Mouse (Mus musculus) skeletal muscle tissue, adult 2 months (tissue): ENCODE results near the gene Olfr572.

ENCODE experiments used
- DNase-seq: peaks from one replicate; pipeline ENCODE4 v3.0.0-alpha.2; 2012; ENCODE audit warnings: low read depth, low spot score

Gene Olfr572

DNA sequence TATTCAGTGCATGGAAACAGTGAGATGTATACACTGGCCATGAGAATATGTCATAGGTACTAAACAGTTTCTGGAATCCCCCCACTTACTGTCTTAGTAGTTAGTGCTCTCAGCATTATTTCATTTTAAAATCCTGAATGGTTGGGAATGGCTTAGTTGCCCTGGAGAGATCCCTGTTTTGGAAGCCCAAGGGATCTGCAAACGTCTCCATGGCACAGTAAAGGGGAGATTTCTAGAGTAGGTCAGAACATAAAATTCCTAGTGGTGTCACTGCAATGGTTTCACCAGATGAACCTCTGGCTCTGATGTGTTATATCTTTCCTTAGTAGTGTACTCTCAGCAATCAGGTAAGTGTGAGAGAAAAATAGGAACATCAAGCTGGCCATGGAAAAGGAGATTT is at the start of gene Olfr572:
Gene Olfr572 (plus strand): TSS at position 301 of the 400 bp plus-strand sequence.
- DNase-seq: no peak

DNA sequence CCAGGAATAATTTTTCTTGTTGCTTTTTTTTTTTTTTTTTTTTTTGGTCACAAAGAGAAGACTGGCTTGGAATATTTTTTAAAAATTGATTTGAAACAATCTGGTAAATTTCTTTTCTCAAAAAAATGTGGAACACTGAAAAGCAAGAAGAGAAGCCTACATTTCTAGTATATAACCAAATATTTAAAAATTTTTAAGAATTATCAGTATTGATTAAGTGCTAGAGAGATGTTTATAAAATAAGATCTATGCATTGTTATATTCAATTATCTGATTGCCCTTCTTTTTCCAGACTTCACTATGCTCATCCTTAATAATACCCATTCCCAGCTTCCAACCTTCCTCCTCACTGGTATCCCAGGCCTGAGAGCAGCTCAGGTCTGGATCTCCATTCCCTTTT is 47.4 kb upstream of the Olfr572 start, which contains the start of gene Olfr568:
Gene Olfr568 (plus strand): TSS at position 301 of the 400 bp plus-strand sequence.
- no peak for DNase-seq

DNA sequence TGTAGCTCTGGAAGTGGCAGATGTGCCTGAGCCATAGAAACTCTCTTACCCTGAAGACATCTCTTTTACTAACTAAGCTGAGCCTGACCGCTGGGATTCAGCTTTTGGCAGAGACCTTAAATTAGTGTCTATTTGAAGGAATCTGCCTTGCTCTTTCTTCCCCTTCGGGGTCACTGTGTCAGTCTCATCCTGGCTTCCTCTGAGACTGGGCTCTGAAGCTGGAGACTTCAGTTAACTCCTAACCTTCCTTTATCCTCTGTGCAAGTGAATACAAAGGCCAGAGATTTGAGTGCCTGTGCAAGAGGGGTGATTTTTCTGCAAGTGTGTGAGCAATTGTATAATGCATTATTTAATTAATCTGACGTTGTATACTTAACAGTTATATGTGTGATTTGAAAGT is 33.4 kb upstream of the Olfr572 start, which contains the start of gene Olfr569:
Gene Olfr569 (minus strand): TSS at position 101 of the 400 bp plus-strand sequence.
- no peak for DNase-seq

DNA sequence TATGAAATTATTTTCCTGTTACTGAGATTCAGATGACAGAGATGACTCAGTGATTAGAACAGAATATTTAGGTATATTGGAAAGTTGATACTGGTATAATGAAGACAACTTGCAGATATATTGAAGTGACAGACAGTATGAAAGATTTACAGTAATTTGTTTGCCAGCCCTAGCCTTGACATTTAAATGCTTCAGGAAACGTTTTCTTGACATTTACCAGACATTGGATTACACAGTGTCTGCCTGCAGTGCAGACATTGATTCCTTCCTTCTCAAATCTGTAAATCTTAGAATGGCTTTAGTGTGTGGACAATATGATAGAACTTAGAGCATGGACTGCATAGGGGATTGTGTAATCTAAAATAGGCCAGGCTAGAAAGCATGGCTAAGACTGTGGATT is 8.9 kb upstream of the Olfr572 start:
- no peak for DNase-seq

DNA sequence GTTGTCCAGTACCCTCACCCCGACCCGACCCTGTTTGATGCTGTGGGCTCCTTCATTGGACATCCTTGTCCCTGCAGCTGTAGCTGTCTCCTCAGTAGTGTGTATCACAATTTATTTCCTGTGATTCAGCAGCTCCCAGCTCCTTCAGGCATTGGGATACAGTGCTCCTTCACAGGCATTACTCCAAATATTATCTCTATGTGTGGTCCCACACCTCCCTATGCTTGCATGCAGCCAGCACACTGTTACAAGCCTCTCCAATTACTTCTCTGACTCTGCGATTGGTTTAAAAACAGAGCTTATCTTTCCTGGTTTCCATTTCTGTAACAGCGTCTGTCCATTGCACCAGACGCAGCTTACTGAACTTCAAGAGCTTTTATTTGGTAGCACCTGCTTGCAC is 7.8 kb upstream of the Olfr572 start:
- DNase-seq: no peak

DNA sequence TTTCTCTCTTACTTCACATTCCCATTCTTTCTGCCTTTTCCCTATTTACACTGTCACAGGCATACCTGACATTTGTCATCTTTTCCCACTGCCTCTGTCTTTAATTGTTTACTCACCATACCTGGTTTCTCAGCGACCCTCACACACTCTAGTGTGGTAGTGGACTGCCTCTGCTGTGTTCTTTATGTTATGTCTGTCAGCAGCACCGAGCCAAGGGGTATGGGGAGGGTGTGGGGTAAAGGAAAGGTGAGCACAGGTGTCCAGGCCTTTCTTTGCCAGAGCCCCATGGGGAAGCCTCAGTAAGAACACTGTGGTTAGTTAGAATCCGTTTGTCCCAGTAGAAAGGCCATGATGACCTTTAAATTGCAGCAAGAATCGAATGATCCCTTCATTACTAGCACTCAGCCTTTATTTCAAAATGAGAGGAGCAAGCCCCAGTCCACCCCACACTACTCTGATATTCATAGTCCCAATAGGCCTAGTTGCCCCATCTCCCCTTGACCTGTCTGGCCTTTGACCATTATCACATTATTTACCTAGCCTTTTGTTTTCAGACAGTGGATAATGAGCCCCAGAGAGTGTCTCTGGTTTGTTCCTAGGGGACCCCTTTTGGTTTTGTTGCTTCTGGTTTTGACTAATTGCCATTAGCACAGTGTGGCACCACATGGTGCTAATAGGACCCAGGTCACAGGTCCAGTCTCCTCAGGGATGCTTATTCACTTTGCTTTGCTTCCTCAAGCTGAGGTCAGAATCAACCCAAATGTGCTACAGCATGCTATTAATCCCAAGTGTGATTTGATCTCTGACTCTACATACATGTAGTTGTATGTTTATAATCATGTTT is 7.0 kb upstream of the Olfr572 start, which contains the start of gene Olfr571:
Gene Olfr571 (minus strand): TSS at position 505 of the 844 bp plus-strand sequence.
- no peak for DNase-seq

DNA sequence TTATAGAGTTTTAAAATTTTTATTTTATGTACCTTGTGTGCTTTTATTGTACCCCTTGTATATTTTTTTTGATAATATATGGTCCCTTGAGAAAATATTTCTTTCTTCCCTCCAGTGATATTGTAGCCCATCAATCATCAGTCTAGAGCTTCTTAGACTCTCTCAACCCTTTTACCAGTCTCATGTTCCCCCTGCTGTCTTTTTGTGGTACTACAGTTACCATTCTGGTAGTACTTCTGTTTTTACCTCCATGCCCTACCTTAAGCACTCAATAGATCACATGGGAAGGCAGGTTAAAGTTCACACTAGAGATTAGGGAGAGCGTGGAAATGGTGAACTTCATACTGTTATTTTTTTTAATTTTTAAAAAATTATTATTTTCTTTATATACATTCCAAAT is 4.6 kb upstream of the Olfr572 start:
- DNase-seq: peak; percentile 7

DNA sequence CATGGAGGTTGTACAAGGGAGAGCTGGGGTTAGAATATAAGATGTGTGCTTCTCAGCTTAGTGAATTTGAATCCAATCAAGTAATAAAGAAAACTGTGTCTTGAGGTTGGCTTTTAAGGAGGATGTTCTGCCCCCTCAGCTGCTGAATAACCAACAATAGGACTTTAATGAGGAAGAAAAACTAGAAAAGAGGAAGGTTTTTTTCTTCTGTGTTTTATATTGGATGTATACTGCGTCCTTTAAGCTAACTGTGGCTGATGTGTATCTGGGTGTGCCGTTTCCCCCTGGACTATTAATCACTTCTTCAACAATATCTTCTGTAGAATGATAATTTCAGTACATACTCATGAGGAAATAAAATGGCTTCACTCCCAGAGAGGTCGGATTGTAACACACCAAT is 2.9 kb downstream of the Olfr572 start:
- no peak for DNase-seq

DNA sequence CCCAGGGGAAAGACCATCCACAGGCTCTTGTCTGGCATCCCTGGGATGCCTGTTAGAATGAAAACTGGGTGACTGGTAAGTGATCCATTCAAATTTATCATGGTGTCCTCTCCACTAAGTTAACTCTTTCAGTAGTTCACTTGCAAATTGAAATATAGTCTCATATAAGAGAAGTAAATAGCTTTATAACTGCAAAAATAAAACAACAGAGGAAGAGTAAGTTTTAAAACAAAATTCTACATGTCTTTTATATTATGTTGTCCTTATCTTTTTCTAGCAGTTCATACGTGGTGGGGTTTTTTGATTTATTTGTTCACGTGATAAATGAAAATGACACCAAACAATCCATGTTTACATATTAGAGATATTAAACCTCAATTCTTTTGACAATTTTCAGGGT is 18.3 kb downstream of the Olfr572 start, which contains the start of gene Olfr573-ps1:
Gene Olfr573-ps1 (minus strand): TSS at position 101 of the 400 bp plus-strand sequence.
- DNase-seq: no peak

DNA sequence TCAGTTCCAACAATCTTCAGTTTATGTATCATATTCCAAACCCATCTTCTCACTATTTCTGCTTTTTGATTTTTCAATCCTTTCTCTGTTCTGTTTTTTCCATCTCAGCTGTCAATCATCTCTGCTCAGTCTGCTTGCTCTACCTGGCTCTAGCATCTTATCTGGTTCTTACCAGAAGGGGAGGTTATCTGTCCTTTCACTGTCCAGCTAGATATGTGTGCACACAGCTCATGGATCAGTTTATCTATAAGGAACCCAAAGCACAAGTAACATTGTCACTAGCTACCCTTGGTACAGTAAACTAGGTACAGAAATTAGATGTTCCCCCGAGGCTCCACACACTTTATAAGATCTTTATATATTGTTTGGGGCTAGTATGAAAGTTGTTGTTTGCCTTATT is 19.2 kb downstream of the Olfr572 start:
- no peak for DNase-seq

DNA sequence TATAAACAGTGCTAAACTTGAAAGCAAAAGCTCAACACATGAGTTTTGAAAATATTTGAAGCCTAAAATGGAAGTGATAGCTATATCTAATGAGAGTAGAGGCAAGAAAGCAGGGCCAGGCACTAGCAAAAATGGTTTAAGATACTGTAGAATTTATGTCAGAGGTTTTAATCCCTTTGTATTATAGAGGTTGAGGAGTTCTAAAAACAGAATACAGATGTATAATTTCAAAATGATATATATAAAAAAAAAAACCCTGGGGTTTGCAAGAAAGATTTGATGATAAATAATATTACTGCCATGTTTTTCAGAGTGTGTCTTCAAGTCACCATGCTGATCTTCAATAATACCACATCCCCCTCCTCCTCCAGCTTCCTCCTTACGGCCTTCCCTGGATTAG is 24.0 kb downstream of the Olfr572 start, which contains the start of gene Olfr574:
Gene Olfr574 (plus strand): TSS at position 301 of the 400 bp plus-strand sequence.
- DNase-seq: no peak

DNA sequence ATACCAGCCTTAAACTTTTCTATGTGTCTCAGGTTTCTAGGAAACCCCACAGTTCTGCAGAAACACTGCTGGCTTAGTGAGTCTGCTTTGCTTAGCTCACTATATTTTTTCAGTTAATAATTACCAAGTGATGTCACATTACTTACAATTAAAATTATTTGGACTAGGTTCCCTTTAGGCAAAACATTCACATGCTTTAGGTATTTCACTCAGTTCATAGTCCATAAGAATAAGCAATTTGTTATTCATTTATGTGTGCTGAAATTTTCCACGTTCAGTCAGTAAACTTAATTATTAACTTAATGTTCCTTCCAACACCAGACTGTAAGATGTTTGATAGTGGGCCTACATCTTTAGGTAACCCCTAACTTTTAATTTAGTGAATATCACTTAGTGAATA is 26.5 kb downstream of the Olfr572 start:
- DNase-seq: no peak

DNA sequence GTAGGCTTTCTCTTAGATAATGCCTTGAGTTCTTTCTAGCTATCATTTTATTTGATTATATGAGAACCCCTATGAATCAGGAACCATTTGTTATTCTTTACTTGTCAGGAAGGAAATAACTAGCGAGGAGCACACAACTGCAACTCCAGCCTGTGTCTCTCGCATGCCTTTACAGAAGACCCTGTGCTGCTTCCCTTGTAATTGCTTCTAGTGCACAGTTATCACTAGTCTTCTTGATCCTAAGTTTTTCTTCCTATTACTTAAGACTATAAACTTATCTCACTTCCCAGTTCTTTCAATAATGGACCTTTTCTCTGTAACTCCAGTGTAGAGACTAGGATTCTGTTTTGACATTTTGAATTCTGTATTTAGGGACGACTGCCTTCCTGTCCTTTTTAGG is 33.9 kb downstream of the Olfr572 start:
- no peak for DNase-seq

DNA sequence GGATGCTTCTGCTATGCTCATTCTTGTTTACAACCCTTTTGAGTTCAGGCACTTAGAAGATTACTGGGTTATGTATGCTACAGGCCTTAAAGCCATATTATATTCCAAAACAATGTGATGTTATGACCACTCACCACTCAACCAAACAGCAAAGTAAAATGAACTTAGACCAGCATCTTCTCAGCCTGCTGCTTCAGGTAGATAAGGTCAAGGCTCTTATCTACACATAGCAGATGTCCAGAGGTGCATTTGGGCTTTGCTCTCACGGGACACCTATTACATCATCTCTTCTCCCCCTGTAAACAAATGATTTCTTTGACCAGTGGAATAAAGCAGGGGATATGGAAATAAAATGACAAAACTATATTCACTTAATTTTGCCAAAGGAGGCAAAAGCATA is 34.4 kb downstream of the Olfr572 start, which contains the start of gene Olfr575:
Gene Olfr575 (minus strand): TSS at position 183 of the 400 bp plus-strand sequence.
- no peak for DNase-seq

DNA sequence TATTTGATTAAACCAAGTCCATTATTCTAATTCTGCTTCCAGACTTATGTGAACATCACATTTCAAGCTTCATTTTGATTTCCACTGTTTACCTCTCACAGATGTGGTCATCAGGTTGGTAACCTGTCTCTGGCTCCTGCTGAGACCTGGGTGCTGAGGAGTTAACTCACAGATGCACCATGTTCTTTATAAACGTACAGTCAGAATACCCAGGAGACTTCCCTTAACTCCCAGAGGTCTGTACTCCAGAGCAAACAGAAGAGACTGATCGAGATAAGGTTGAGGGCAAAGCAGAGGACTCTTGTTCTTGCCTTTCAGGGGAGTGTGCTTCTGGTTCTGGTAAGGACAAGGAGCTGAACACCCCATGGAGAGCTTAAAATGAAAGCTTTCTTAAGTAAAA is 38.2 kb downstream of the Olfr572 start, which contains the start of gene Olfr576:
Gene Olfr576 (plus strand): TSS at position 301 of the 400 bp plus-strand sequence.
- DNase-seq: no peak

DNA sequence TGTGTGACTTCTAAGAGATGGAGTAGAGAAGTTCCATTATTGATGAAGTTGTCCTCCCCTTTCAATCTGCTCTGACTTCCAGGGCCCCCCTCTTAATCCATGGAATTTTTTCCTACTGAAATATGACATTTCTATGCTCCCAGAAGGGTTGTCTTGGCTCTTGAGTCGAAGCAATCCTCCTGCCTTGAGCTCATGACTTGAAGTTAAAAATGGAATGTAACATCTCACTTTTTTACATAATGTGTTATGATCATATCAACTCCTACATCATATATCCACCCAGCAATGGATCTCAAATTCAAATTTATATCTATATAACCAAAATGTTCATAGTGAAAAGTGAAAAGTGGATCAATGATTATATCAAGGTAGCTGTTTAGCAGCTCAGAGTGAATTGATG is 50.2 kb downstream of the Olfr572 start:
- no peak for DNase-seq

DNA sequence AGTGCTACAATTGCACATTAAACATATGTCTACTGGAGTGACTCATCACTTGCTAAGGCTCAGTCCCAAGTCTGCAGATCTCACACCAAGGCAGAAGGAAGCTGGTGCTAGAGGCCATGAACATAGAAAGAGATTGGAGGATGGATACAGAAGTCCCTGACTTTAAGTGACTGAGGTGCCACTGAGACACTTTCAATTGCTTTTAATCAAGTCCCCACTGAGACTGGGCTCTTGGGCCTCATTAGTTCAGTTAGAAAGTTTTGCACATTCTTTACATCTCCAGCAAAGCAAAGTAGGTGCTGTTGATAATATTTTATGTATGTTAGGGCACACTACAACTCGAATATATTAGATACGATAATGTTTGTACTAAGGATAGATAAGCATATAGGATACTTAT is 51.6 kb downstream of the Olfr572 start, which contains the start of gene Olfr577:
Gene Olfr577 (minus strand): TSS at position 101 of the 400 bp plus-strand sequence.
- DNase-seq: no peak
